Mouse (Mus musculus): ENCODE data around the gene Blm.

Blm gene

GRCm38 (mm10) chr7:80460199-80460598, 74.7 kb downstream of the Blm start:
- DNase-seq (ENCODE audit: low spot score): no peak

GRCm38 (mm10) chr7:80457831-80458343, 77.0 kb downstream of the Blm start:
- no peak for DNase-seq (ENCODE audit: low spot score)

DNA sequence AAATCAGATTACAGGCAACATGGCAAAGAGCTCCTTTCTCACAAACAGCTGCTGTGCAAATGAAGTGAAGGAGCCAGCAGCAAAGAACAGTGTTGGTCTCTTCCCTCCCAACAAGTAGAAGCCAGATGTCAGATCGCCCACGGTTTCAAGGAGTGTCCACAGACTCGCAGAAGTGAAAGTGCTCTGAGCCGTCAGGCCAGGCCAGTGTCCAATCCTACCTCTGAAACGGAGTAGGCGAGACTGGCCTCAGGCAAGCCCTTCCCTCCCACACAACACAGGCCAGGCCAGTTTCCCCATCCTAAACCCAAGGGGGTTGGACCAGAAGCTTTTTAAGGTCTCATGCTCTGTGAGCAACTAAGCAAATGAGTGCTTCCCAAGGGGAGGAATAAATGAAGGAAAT, 77.7 kb downstream of the Blm start:
- no peak for DNase-seq (ENCODE audit: low spot score)

DNA sequence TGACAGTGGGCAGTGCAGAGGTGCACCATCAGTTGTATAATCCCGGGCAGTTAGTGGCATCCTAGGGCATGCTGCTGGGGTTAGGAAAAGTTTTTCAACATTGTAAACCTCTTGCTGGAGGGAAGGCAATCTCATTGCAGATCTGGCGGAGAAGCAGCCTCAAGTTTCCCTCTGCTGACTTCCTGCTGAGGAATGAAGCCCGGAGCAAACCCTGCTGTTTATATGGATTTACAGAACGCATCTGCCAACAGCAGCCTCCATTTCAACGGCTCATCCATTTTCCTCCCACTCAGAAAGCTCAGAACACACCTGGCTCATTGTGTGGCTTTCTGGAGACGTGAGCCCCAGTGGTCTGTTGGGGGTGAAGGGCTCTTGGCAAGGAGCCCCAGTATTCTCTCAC, 78.6 kb downstream of the Blm start:
- DNase-seq (ENCODE audit: low spot score): no peak

DNA sequence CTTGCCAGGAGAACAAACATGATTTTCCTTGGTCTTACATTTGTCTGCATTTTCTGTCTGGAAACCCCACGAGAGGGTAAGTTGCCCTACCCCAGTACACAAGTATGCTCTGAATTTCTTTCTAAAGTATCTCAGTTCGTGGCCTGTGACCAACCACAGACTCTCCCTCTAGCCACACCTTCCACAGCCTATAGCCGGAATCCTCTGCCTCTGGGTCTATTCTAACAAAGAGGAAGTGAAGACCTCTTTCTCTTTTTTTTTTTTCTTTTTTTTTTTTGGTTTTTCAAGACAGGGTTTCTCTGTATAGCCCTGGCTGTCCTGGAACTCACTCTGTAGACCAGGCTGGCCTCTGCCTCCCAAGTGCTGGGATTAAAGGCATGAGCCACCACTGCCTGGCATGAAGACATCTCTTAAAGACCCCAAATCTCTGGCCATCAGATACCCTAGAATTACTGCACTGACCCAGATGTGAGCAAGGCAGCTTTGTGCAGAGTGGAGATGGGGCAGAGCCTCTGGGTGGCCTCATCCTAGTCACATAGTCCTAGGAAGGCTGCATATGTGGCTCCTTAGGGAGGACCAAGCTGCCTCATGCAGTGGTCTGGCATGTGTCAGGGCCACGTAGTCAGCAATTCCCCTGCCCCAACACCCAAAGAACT, 79.3 kb downstream of the Blm start:
- no peak for DNase-seq (ENCODE audit: low spot score)

DNA sequence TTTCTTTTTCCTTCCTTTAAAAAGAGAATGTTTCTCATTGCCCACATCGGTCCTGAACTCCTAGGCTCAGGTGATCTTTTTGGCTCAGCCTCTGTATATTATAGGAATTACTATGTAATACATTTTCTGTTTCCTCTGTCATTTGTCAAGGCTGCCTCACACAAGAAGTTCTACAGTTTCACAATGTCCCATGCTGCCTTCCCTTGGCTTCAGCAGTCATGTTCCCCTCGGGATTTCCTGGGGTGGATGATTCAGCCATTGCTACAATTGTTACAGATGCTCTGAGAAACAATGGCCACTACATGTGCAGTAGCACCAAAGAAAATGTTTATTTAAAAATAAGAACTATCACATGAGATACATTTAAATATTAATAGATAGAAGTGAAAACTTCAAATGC, 80.1 kb downstream of the Blm start:
- no peak for DNase-seq (ENCODE audit: low spot score)

GRCm38 (mm10) chr7:80453997-80454396, 80.9 kb downstream of the Blm start:
- no peak for DNase-seq (ENCODE audit: low spot score)

GRCm38 (mm10) chr7:80453121-80453520, 81.8 kb downstream of the Blm start:
- DNase-seq (ENCODE audit: low spot score): no peak

DNA sequence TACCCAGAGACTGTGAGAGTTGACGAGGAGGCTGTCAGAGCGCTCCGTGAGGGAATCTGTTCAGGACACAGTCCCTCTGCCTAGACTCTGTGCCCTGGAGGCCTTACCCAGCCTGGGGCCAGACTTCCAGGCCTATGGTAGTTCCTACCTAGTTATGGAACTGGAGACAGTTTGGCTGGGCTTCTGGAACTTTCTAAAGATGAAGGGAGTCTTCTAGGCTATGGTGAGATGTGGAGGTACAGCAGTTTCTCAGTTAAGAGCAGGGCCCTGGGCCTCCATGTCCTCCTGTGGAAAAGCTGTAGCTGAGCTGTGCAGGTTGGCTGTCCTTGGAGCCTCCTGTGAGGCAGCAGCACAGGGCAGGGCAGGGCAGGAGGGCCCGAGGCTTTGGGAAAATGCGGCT, 82.7 kb downstream of the Blm start:
- DNase-seq (ENCODE audit: low spot score): no peak

- no peak for DNase-seq (ENCODE audit: low spot score)
Observed at GRCm38 (mm10) chr7:80451550-80452232, 83.2 kb downstream of the Blm start.

GRCm38 (mm10) chr7:80450354-80450753, 84.6 kb downstream of the Blm start:
- DNase-seq (ENCODE audit: low spot score): no peak

GRCm38 (mm10) chr7:80449620-80450091, 85.3 kb downstream of the Blm start:
- DNase-seq (ENCODE audit: low spot score): no peak

DNA sequence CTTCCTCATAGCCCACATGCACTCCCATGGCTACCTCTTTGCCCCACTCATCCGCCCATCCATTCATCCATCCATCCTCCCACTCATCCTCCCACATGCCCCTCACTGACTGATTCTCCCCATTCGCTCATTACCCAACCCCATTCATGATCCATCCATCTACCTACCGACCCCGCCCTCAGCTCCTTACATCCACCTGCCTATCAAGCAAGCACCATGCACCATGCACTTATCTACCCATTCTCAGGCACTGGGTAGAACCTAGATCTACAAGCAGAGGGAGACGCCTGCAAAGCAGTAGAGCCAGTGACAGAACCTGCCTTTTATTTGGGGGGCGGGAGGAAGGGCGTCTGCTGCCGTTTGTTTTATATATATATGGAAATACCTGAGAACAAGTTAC, 87.6 kb downstream of the Blm start:
- no peak for DNase-seq (ENCODE audit: low spot score)

GRCm38 (mm10) chr7:80446221-80446878, 88.6 kb downstream of the Blm start:
- DNase-seq (ENCODE audit: low spot score): no peak

GRCm38 (mm10) chr7:80445492-80445891, 89.4 kb downstream of the Blm start:
- DNase-seq (ENCODE audit: low spot score): no peak

- no peak for DNase-seq (ENCODE audit: low spot score)
Observed at GRCm38 (mm10) chr7:80444401-80445249, 90.3 kb downstream of the Blm start.

DNA sequence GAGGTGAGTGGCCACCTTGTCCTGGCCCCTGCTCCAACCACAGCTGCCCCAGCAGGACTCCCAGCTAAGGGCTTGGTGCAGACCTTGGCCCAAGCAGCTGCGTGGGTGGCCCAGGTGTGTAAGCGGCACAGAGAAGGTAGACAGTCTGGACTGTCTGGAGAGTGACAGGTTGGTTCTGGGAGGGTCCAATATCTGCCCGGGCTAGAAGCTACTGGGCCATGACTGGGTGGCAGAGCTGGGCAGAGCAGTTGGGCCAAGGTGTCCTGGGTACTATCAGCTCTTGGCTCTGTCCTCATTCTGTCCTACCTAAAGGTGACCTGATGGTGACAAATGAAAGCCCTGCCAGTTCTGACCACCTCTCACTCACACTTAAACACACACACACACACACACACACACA, 91.8 kb downstream of the Blm start:
- no peak for DNase-seq (ENCODE audit: low spot score)

GRCm38 (mm10) chr7:80441986-80442904, 92.7 kb downstream of the Blm start:
- DNase-seq (ENCODE audit: low spot score): no peak

GRCm38 (mm10) chr7:80440685-80441084, 94.2 kb downstream of the Blm start:
- no peak for DNase-seq (ENCODE audit: low spot score)

GRCm38 (mm10) chr7:80439789-80440488, 95.0 kb downstream of the Blm start:
- DNase-seq (ENCODE audit: low spot score): no peak
